Mouse (Mus musculus) kidney, adult 2 months (tissue): ENCODE measurements around the gene Hdac5. TPM values are rescaled to one million over a fixed set of nuclear protein-coding genes. Genes with fewer than 3 reads are reported as not detected.
A peak's percentile ranks its signal among the peaks of the same experiment; 100 is the strongest.

Experiments
- DNase-seq: peaks from one replicate; pipeline ENCODE4 v3.0.0; 2021
- H3K27ac ChIP-seq: fragments of 200-500 bp; 2 replicates; pipeline ENCODE4 v1.5.1; 2012; ENCODE audit warnings: low read depth, low read length, control low read depth, inconsistent platforms; ENCODE audit not compliant: insufficient read depth
- H3K27me3 ChIP-seq: fragments of 200-500 bp; replicated peaks from 2 replicates; pipeline ENCODE4 v1.6.1; 2012; ENCODE audit warnings: mild to moderate bottlenecking, moderate library complexity, low read length, inconsistent platforms; ENCODE audit not compliant: control insufficient read depth, insufficient read depth
- H3K36me3 ChIP-seq: fragments of 200-500 bp; 2 replicates; pipeline ENCODE4 v1.6.1; 2012; ENCODE audit warnings: mild to moderate bottlenecking, moderate library complexity, low read length, inconsistent platforms; ENCODE audit not compliant: control insufficient read depth, insufficient read depth
- H3K4me1 ChIP-seq: fragments of 200-500 bp; 2 replicates; pipeline ENCODE4 v1.6.1; 2011; ENCODE audit warnings: low read length; ENCODE audit not compliant: control insufficient read depth, insufficient read depth
- H3K4me3 ChIP-seq: fragments of 200-500 bp; 2 replicates; pipeline ENCODE4 v1.5.1; 2011; ENCODE audit warnings: mild to moderate bottlenecking, low read depth, low read length, control low read depth; ENCODE audit not compliant: insufficient read depth
- CTCF ChIP-seq: fragments of 200-500 bp; conservative IDR thresholded peaks from 2 replicates; pipeline ENCODE4 v1.5.1; 2011; ENCODE audit warnings: low read depth, mild to moderate bottlenecking, control low read depth, low read length, moderate library complexity, mixed read lengths; ENCODE audit not compliant: insufficient read depth, insufficient read length
- POLR2A ChIP-seq: fragments of 200-500 bp; IDR thresholded peaks from one replicate; pipeline ENCODE4 v1.6.1; 2011; ENCODE audit warnings: low read depth, low read length, control low read depth
- WGBS: fragments of 180-500 bp; shearing (Covaris S2); methylation state at CpG from one replicate; pipeline ENCODE4 v1.1.7; 2018; 5-methylcytosine and 5-hydroxymethylcytosine counted together
- polyA plus RNA-seq: library from polyadenylated mRNA; depleted of rRNA; stranded (reverse); fragments of >200 nt; gene quantifications from 2 replicates; pipeline ENCODE4 v1.2.3, GENCODE M21; 2012

Hdac5 gene
- polyA plus RNA-seq, 1 experiment, result 69.2 TPM

GRCm38 (mm10) chr11:102240636-102241035, 10.7 kb upstream of the Hdac5 start:
- Histone ChIP-seq H3K27ac (no peak overlapping the region), H3K4me3 (no peak overlapping the region), H3K4me1 (no peaks in the 10 kb centered on the region), H3K27me3 (no peaks in the 10 kb centered on the region), H3K36me3 (no peaks in the 10 kb centered on the region)
- 85% methylated on average over 6 of the region's 6 CpGs for WGBS
- TF ChIP-seq POLR2A (no peak), CTCF (no peak)
- no peak for DNase-seq

GRCm38 (mm10) chr11:102236022-102236421, 6.1 kb upstream of the Hdac5 start:
- Histone ChIP-seq H3K4me1 (no peaks in the 10 kb centered on the region), H3K4me3 (no peak overlapping the region), H3K27ac (no peak overlapping the region), H3K27me3 (no peaks in the 10 kb centered on the region), H3K36me3 (no peaks in the 10 kb centered on the region)
- WGBS, result 68% methylated on average over 2 of the region's 2 CpGs
- no peak for TF ChIP-seq CTCF
- no peak for TF ChIP-seq POLR2A
- DNase-seq, result no peak

- no peak overlapping the region for H3K27ac ChIP-seq
- no peaks in the 10 kb centered on the region for H3K27me3 ChIP-seq
- H3K4me3 ChIP-seq, result peak overlapping the region; percentile 63
- peak; percentile 31 for DNase-seq
- no peaks in the 10 kb centered on the region for H3K36me3 ChIP-seq
- no peak for TF ChIP-seq CTCF
- TF ChIP-seq POLR2A, result no peak
- under 1% methylated on average over 47 of the region's 47 CpGs for WGBS
- H3K4me1 ChIP-seq, result peaks cover 9% of the 10 kb centered on the region; the same call in 1 of the 2 replicates
These were observed 524 bp downstream of the Hdac5 start for GRCm38 (mm10) chr11:102229331-102229953.

- Histone ChIP-seq H3K27ac (no peak overlapping the region), H3K27me3 (no peaks in the 10 kb centered on the region), H3K4me3 (peak overlapping the region; percentile 63), H3K4me1 (peaks cover 9% of the 10 kb centered on the region; the same call in 1 of the 2 replicates), H3K36me3 (no peaks in the 10 kb centered on the region)
- TF ChIP-seq CTCF (no peak), POLR2A (no peak)
- no peak for DNase-seq
- WGBS, result 18% methylated on average over 7 of the region's 7 CpGs
These were observed 1.2 kb downstream of the Hdac5 start for GRCm38 (mm10) chr11:102228646-102229268.

GRCm38 (mm10) chr11:102228191-102228545, 1.8 kb downstream of the Hdac5 start:
- H3K27me3 ChIP-seq, result no peaks in the 10 kb centered on the region
- H3K36me3 ChIP-seq, result no peaks in the 10 kb centered on the region
- no peak for DNase-seq
- WGBS, result 51% methylated on average over 9 of the region's 9 CpGs
- no peak overlapping the region for H3K27ac ChIP-seq
- H3K4me3 ChIP-seq, result peak overlapping the region; percentile 4; the same call in 1 of the 2 replicates
- TF ChIP-seq CTCF, result no peak
- no peak for TF ChIP-seq POLR2A
- H3K4me1 ChIP-seq, result peaks cover 9% of the 10 kb centered on the region

- H3K27me3 ChIP-seq, result no peaks in the 10 kb centered on the region
- no peak for DNase-seq
- peaks cover 12% of the 10 kb centered on the region for H3K4me1 ChIP-seq
- no peak for TF ChIP-seq CTCF
- TF ChIP-seq POLR2A, result no peak
- peak overlapping the region; percentile 4; the same call in 1 of the 2 replicates for H3K4me3 ChIP-seq
- no peak overlapping the region for H3K27ac ChIP-seq
- H3K36me3 ChIP-seq, result no peaks in the 10 kb centered on the region
- WGBS, result 61% methylated on average over 12 of the region's 12 CpGs
These were observed 2.4 kb downstream of the Hdac5 start for GRCm38 (mm10) chr11:102227270-102228190.
